Mouse (Mus musculus) liver, adult 2 months (tissue): ENCODE measurements around the gene Gigyf2.

ENCODE experiments used
- CTCF ChIP-seq: fragments of 200-500 bp; IDR thresholded peaks from 2 replicates; pipeline ENCODE4 v1.5.1; 2011; ENCODE audit warnings: low read depth, low read length, control low read depth
- POLR2A ChIP-seq: fragments of 200-500 bp; IDR thresholded peaks from 2 replicates; pipeline ENCODE4 v1.6.1; 2011; ENCODE audit warnings: low read length, control low read depth; ENCODE audit not compliant: insufficient read depth; ENCODE audit errors: extremely low read depth

DNA sequence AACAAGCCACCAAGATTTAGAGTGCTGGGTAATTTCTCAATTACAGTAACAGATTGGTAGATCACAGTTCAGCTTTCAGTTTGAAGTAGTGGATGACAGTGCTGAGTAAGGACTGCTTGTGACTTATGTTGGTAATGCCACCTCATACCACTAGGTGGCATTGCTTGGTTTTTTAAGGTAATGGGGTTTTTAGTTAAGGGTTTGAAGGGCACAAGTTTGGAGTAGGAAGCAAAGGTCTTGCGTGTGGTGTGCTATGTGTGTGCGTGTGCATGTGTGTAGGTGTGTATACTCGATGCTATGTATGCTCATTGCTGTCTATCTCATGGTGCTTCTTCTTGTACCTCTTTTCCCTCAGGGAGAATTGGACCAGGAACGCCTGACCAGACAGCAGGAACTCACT is 91.9 kb downstream of the Gigyf2 start:
- TF ChIP-seq CTCF (no peak), POLR2A (no peak)
